Comparison of ENCODE assay signal across 17 mouse cellular contexts in genomic region chrX:134362156-134362555, GRCm38 (mm10). TPM values are rescaled to one million over a fixed set of nuclear protein-coding genes. Genes with fewer than 3 reads are reported as not detected.
"Had no signal": no experiment of that assay in that cellular context is flagged by ENCODE, and none has a peak within 500 bp of the region (broad histone marks: within the 10 kb centered on the region; RNA-seq: fewer than 3 reads in every experiment).

No protein-coding gene starts in this region.

- H3K4me3 ChIP-seq: neural tube, embryonic 13.5 days; neural tube, embryonic 15.5 days; stomach, embryonic 15.5 days had no signal

- H3K9ac ChIP-seq: neural tube, embryonic 13.5 days; neural tube, embryonic 15.5 days; stomach, embryonic 15.5 days had no signal

- H3K4me2 ChIP-seq: neural tube, embryonic 13.5 days; neural tube, embryonic 15.5 days; stomach, embryonic 15.5 days had no signal

- DNase-seq: retina, postnatal 1 day; right cerebral cortex, adult 18-20 months; right cerebral cortex, postnatal 14 days; right cerebral cortex, postnatal 25 days; right cerebral cortex, postnatal 4 days; spleen, adult 18-20 months; thymus, adult 18-20 months; thymus, adult 2 months; thymus, postnatal 14 days; thymus, postnatal 25 days; thymus, postnatal 36 days; thymus, postnatal 4 days had no signal

- H3K9me3 ChIP-seq: neural tube, embryonic 13.5 days; neural tube, embryonic 15.5 days; stomach, embryonic 15.5 days had no signal

- H3K27me3 ChIP-seq: neural tube, embryonic 13.5 days; neural tube, embryonic 15.5 days; stomach, embryonic 15.5 days had no signal

- H3K4me1 ChIP-seq: neural tube, embryonic 13.5 days; neural tube, embryonic 15.5 days; stomach, embryonic 15.5 days had no signal

- H3K36me3 ChIP-seq: neural tube, embryonic 13.5 days; neural tube, embryonic 15.5 days; stomach, embryonic 15.5 days had no signal

- H3K27ac ChIP-seq: neural tube, embryonic 13.5 days; neural tube, embryonic 15.5 days; stomach, embryonic 15.5 days; stomach, postnatal 0 days had no signal

RNA-seq across cellular contexts. Expression of gene Drp2, which starts 42.2 kb away (rescaled TPM):
- total RNA-seq: neutrophil, adult 5-6 weeks had no signal
